Mouse (Mus musculus) kidney, embryonic 14.5 days (tissue): ENCODE data around the gene Prr14l. TPM values are rescaled to one million over a fixed set of nuclear protein-coding genes. Genes with fewer than 3 reads are reported as not detected.
"Not testable (repeated sequence)": the region's sequence is repeated elsewhere in the genome, so short reads cannot be mapped to it uniquely, and the experiment has no call there.

Experiments used
- ATAC-seq: fragments of 200-750 bp; cut with Nextera tagmentation; 2 replicates; pipeline ENCODE4 v1.8.0; 2017; ENCODE audit warnings: moderate number of reproducible peaks, mild to moderate bottlenecking, moderate TSS enrichment, moderate library complexity; ENCODE audit not compliant: low FRiP score, low TSS enrichment
- H3K27ac ChIP-seq: fragments of 300-500 bp; sonication (generic); 2 replicates; pipeline ENCODE4 v1.5.1; 2014; ENCODE audit warnings: low read depth, mild to moderate bottlenecking, low read length, moderate library complexity, mixed read lengths
- H3K27me3 ChIP-seq: fragments of 300-500 bp; sonication (generic); 2 replicates; pipeline ENCODE4 v1.6.1; 2014; ENCODE audit warnings: mild to moderate bottlenecking, low read length; ENCODE audit not compliant: control insufficient read depth, insufficient read depth
- H3K36me3 ChIP-seq: fragments of 300-500 bp; sonication (generic); 2 replicates; pipeline ENCODE4 v1.6.1; 2014; ENCODE audit warnings: low read length, mixed read lengths; ENCODE audit not compliant: control insufficient read depth, insufficient read depth
- H3K4me1 ChIP-seq: fragments of 300-500 bp; sonication (generic); 2 replicates; pipeline ENCODE4 v1.6.1; 2014; ENCODE audit warnings: low read length, mixed read lengths; ENCODE audit not compliant: control insufficient read depth, insufficient read depth
- H3K4me2 ChIP-seq: fragments of 300-500 bp; sonication (generic); replicated peaks from 2 replicates; pipeline ENCODE4 v1.6.1; 2014; ENCODE audit warnings: low read depth, mild to moderate bottlenecking, low read length
- H3K4me3 ChIP-seq: fragments of 300-500 bp; sonication (generic); 2 replicates; pipeline ENCODE4 v1.5.1; 2014; ENCODE audit warnings: mild to moderate bottlenecking, low read length
- H3K9ac ChIP-seq: fragments of 300-500 bp; sonication (generic); 2 replicates; pipeline ENCODE4 v1.6.1; 2014; ENCODE audit warnings: low read depth, mild to moderate bottlenecking, low read length, moderate library complexity
- H3K9me3 ChIP-seq: fragments of 300-500 bp; sonication (generic); 2 replicates; pipeline ENCODE4 v1.6.1; 2016; ENCODE audit warnings: low read length; ENCODE audit not compliant: control insufficient read depth
- WGBS: fragments of 180-500 bp; shearing (Covaris S2); extraction: QIAGEN DNeasy Blood & Tissue Kit; methylation state at CpG from one replicate; pipeline ENCODE4 v1.1.7; 2014; 5-methylcytosine and 5-hydroxymethylcytosine counted together
- polyA plus RNA-seq: library from polyadenylated mRNA; unstranded; fragments of >200 nt; fragmentation: Nextera tagmentation; extraction: Ambion mirVana; gene quantifications from 2 replicates; pipeline ENCODE4 v1.2.1, GENCODE M21; 2014

Prr14l gene
- polyA plus RNA-seq, 1 experiment from 2014 or later: 20.7 TPM

DNA sequence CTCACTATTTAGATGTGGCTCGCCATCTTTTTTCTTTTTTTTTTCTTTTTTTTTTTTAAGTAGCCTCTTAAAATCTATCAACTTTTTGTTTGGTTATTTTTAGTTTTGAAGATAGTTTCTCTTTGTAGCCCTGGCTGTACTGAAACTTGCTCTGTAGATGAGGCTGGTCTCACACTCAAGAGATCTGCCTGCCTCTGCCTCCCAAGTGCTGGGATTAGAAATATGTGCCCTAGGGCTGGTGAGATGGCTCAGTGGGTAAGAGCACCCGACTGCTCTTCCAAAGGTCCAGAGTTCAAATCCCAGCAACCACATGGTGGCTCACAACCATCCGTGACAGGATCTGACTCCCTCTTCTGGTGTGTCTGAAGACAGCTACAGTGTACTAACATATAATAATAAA lies 1.2 kb upstream of the Prr14l start:
- not testable (repeated sequence) for H3K27ac ChIP-seq, ATAC-seq
- 92% methylated on average over 2 of the region's 3 CpGs for WGBS

DNA sequence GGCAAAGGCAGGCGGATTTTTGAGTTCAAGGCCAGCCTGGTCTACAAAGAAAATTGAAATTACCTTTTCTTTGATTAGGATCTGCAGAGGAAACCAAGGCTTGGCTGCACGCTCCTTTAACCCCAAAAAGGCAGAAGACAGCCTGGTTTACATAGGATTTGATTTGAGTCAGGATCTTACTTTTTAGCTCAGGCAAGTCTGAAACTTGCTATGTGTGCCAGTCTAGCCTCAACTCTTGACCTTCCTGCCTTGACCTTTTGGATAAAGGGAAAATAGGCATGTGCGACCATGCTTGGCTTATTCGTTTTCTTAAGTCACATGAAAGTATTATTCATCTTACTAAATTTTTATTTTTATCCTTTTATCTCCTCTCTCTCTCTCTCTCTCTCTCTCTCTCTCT lies 762 bp upstream of the Prr14l start:
- Histone ChIP-seq H3K36me3 (peaks cover 8% of the 10 kb centered on the region; the same call in 1 of the 2 replicates), H3K9me3 (no peaks in the 10 kb centered on the region), H3K27me3 (no peaks in the 10 kb centered on the region), H3K4me1 (peaks cover 20% of the 10 kb centered on the region; the same call in 1 of the 2 replicates), H3K27ac (no peak overlapping the region; the same call in 1 of the 2 replicates), H3K4me3 (no peak overlapping the region), H3K4me2 (no peak overlapping the region), H3K9ac (no peak overlapping the region)
- no peak for ATAC-seq
- WGBS: 83% methylated on average over 4 of the region's 4 CpGs

More for the DNA sequence above, 1.2 kb upstream of the Prr14l start:
- H3K4me1 ChIP-seq: peaks cover 20% of the 10 kb centered on the region; the same call in 1 of the 2 replicates
- H3K4me3 ChIP-seq, H3K27me3 ChIP-seq, H3K9me3 ChIP-seq, H3K36me3 ChIP-seq, H3K4me2 ChIP-seq, H3K9ac ChIP-seq: not testable (repeated sequence)

DNA sequence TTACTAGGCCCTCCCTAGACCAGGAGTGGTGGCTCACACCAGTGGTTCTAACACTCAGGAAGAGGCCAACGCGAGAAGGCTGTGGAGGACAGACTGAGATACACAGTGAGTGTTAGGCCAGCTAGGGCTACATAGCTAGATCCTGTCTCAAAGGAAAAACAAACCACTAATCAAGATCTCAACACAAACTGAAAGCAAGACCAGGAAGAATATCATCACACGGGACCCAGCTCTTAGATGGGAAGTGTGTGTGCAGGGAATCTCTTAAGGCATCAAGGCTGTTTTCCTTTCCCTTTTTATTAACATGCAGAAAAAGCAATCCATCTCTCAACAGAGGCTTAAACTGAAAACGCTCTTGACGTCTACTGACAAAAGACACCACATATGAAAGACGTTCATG lies 2.0 kb downstream of the Prr14l start:
- Histone ChIP-seq H3K36me3 (peaks cover 8% of the 10 kb centered on the region; the same call in 1 of the 2 replicates), H3K4me1 (peaks cover 20% of the 10 kb centered on the region; the same call in 1 of the 2 replicates), H3K4me2 (peak overlapping the region; percentile 71), H3K27me3 (no peaks in the 10 kb centered on the region), H3K27ac (no peak overlapping the region), H3K9ac (peak overlapping the region; percentile 45; the same call in 1 of the 2 replicates), H3K4me3 (peak overlapping the region; percentile 86; the same call in 1 of the 2 replicates), H3K9me3 (no peaks in the 10 kb centered on the region)
- WGBS: 35% methylated on average over 6 of the region's 6 CpGs
- ATAC-seq: no peak

DNA sequence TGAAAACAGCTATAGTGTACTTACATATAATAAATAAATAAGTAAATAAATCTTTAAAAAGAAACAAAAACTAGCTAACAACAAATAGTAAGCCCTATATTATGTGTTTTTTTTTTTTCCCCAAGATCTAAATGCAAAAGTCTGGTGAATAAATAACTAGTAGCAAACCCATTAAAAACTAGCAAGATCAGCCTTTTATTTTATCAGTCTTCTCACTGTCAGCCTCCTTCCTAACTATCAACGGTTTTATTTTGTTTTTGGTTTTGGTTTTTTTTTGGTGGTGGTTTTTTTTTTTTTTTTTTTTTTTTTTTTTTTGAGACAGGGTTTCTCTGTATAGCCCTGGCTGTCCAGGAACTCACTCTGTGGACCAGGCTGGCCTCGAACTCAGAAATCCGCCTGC lies 4.5 kb downstream of the Prr14l start:
- 87% methylated on average over 3 of the region's 3 CpGs for WGBS
- not testable (repeated sequence) for ATAC-seq, H3K27me3 ChIP-seq, H3K4me2 ChIP-seq, H3K9ac ChIP-seq, H3K9me3 ChIP-seq, H3K4me3 ChIP-seq, H3K27ac ChIP-seq
- Histone ChIP-seq H3K4me1 (peaks cover 20% of the 10 kb centered on the region; the same call in 1 of the 2 replicates), H3K36me3 (peaks cover 13% of the 10 kb centered on the region; the same call in 1 of the 2 replicates)

DNA sequence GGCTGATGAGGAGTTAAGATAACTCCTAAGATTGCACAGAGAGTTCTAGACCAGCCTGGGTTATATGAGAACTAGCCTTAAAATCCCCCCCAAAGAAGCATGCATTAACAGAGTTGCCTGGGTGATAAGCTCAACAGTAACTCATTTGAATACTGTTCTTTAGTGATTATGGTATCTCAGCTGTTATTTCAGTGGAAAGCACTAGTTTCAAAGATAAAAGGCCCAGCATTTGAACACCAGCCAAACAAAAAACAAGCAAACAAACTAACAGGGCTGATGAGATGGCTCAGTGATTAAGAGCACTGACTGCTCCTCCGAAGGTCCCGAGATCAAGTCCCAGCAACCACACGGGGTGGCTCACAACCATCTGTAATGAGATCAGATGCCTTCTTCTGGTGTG lies 4.9 kb downstream of the Prr14l start:
- Histone ChIP-seq H3K36me3 (peaks cover 13% of the 10 kb centered on the region; the same call in 1 of the 2 replicates), H3K9me3 (no peaks in the 10 kb centered on the region), H3K27ac (no peak overlapping the region), H3K9ac (no peak overlapping the region), H3K27me3 (no peaks in the 10 kb centered on the region), H3K4me1 (peaks cover 20% of the 10 kb centered on the region; the same call in 1 of the 2 replicates), H3K4me3 (no peak overlapping the region), H3K4me2 (no peak overlapping the region)
- 95% methylated on average over 3 of the region's 3 CpGs for whole genome bisulfite sequencing
- no peak for ATAC-seq

DNA sequence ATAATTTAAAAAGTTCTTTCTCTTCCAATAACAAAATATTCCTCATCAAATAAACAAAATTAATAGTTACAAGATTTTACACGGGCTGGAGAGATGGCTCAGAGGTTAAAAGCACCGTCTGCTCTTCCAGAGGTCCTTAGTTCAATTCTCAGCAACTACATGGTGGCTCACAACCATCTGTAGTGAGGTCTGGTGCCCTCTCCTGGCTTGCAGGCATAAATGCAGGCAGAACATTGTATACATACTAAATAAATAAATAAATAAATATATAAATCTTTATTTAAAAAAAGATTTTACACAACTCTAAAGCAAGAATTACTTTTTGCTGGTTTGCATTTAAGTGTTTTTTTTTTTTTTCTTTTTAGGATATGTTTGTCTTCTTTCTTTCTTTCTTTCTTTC lies 14.0 kb downstream of the Prr14l start:
- whole genome bisulfite sequencing: 99% methylated on average over 2 of the region's 2 CpGs
- Histone ChIP-seq H3K9ac (no peak overlapping the region), H3K27me3 (no peaks in the 10 kb centered on the region), H3K4me2 (no peak overlapping the region), H3K36me3 (peaks cover 71% of the 10 kb centered on the region), H3K9me3 (no peaks in the 10 kb centered on the region), H3K27ac (no peak overlapping the region), H3K4me1 (no peaks in the 10 kb centered on the region), H3K4me3 (no peak overlapping the region)
- ATAC-seq: no peak

DNA sequence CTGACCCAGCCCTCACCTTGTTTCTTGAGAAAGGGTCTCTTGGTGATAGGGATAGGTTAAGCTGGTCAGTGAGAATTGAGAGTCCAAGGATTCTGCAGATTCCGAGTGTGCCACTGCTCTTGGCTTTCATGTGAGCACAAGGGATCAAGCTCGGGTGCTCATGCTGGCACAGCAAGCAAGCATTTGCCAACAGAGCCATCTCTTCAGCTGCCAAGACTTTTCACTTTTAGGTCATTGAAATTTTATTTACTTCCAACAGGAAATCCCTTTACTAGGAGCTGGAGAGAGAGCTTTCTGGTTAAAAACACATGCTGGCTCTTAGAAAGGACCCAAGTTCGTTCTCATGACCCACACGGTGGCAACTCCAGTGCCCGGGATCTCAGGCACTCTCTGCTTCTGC lies 17.1 kb downstream of the Prr14l start:
- 94% methylated on average over 5 of the region's 5 CpGs for WGBS
- Histone ChIP-seq H3K36me3 (peaks cover 75% of the 10 kb centered on the region), H3K4me2 (no peak overlapping the region), H3K4me3 (no peak overlapping the region), H3K4me1 (no peaks in the 10 kb centered on the region), H3K27ac (no peak overlapping the region), H3K27me3 (no peaks in the 10 kb centered on the region), H3K9me3 (no peaks in the 10 kb centered on the region), H3K9ac (no peak overlapping the region)
- ATAC-seq: no peak

DNA sequence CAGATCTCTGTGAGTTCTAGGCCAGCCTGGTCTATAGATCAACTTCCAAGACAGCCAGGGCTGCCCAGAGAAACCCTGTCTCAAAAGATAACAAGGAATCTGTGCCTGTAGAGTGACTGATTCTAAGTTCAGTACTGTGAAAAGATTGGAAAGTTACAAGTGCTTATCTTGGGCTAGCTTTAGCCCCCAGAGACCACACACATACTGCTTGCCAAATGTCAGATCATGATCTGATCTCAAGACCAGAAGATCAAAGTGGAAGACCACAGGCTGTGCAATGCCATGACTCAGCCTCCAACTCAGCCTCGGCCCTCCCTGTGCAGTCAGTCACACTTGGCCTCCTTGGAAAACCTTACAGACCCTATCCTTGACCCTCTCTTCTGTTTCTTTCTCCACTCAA lies 19.6 kb downstream of the Prr14l start:
- no peak overlapping the region for H3K9ac ChIP-seq
- 89% methylated on average over 1 of the region's 1 CpGs for WGBS
- H3K4me1 ChIP-seq: no peaks in the 10 kb centered on the region
- H3K4me2 ChIP-seq: no peak overlapping the region
- ATAC-seq: no peak
- H3K27ac ChIP-seq: no peak overlapping the region
- H3K9me3 ChIP-seq: no peaks in the 10 kb centered on the region
- peaks cover 82% of the 10 kb centered on the region for H3K36me3 ChIP-seq
- no peaks in the 10 kb centered on the region for H3K27me3 ChIP-seq
- no peak overlapping the region for H3K4me3 ChIP-seq

DNA sequence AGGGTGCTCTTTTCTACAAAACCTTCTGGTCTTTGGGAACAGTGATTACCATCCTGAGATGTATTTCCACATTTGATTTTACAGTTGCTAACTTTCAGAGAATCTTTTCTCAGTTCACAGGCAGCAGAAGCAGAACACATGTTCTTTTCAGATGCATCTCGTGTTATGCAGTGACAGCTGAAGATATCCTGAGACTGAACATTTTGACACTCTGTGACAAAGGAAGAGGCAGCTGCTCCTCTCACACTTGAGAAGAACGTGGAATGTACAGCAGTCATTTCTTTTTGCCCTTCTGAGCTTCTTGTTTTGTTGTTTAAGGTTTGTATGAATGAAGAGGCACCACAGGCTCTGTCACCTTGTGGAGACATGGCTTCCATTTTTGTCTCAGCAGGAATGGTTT lies 24.0 kb downstream of the Prr14l start:
- Histone ChIP-seq H3K36me3 (peaks cover 77% of the 10 kb centered on the region), H3K27me3 (no peaks in the 10 kb centered on the region), H3K4me2 (no peak overlapping the region), H3K9ac (no peak overlapping the region), H3K4me3 (no peak overlapping the region), H3K27ac (no peak overlapping the region), H3K9me3 (no peaks in the 10 kb centered on the region), H3K4me1 (no peaks in the 10 kb centered on the region)
- 92% methylated on average over 2 of the region's 2 CpGs for WGBS
- no peak for ATAC-seq
